Mouse (Mus musculus): Measurements from ENCODE around the gene Lingo1.

DNA sequence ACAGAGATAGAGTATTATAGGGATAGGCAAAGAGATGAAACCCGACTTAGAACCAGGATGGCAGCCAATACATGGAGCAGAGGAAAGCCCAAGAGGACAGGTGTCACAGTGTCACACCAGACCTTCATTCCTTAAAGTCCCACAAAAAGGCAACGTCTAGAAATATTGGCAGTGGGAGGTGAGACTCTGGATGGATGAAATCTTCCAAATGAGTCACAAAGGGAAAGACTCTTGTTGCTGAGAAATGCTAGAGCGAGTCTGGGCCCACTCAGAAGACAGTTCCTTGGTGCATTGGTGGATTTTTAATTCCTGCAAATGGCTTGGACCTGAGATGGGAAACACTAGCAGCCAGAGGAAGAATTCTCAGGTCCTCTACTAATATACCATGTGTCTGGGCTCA lies 102.2 kb downstream of the Lingo1 start:
- TF ChIP-seq EP300 (IDR thresholded peaks at IDR 0.05; ENCODE audit: low read length): no peak
- no peak for TF ChIP-seq CTCF (conservative IDR thresholded peaks at IDR 0.05 in 1 of 2, IDR thresholded peaks at IDR 0.05 in 1 of 2; ENCODE audit: low read depth in 2 of 2, low read length in 2 of 2)
- TF ChIP-seq TCF12 (IDR thresholded peaks at IDR 0.05; ENCODE audit: low read depth, low read length): no peak
- TF ChIP-seq POLR2AphosphoS2 (IDR thresholded peaks at IDR 0.05; ENCODE audit: low read depth, low read length): no peak
- no peak for TF ChIP-seq ETS1 (conservative IDR thresholded peaks at IDR 0.05; ENCODE audit: low read depth, low read length)
- no peak for TF ChIP-seq ZNF384 (IDR thresholded peaks at IDR 0.05; ENCODE audit: low read depth, low read length)
